Mouse (Mus musculus): ENCODE measurements around the gene Fn3k. TPM values are rescaled to one million over a fixed set of nuclear protein-coding genes. Genes with fewer than 3 reads are reported as not detected.

Gene Fn3k
- polyA plus RNA-seq (2014; fragmentation: Illumina TruSeq; extraction: RNeasy Lipid Tissue Mini Kit (QIAGEN cat#74804); ENCODE audit: low read depth, low replicate concordance): 3.8 TPM

DNA sequence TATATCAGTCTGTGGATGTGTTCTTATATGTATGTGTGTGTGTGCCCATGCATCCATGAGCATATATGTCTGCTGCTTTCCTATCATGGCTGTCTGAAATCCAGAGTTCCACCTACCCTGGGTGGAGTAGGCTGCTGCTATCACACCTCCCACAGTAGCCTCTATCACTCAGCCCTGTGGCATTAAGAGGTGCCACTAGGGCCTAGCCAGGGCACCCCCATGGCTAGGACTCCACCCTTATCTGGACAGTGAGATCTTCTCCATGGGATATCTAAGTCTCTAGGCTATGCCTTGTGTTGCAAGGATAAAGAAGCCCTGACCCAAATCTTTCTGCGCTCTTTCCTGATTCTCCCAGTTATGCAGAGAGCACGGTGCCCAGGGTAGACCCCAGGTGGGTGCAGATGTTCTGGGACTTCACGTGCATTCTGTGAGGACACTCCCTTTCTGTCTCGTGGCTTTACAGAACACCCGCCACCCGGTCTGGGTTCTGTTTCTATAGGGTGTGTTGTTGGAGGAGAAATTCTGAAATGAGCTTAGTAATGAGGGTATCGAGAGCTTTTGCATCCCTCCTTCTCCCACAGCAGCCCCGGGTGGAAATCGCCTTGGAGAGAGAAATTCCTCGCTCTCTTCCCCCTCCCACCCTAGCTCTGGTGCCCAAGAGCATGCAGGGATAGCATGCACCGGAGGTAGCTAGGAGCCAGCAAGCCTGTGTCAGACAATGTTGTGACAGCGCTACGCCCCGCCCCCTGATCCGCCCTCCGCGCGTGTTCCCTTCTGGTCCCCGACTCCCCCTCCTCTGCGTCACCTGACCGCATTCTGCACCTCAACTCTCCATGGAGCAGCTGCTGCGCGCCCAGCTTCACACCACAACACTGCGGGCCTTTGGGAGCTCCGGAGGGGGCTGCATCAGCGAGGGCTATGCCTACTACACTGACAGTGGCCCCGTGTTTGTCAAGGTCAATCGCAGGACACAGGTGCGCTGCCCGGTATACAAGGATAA, at the start of gene Fn3k:
Gene Fn3k (plus strand): TSS at position 758 of the 1,000 bp plus-strand sequence.

DNA sequence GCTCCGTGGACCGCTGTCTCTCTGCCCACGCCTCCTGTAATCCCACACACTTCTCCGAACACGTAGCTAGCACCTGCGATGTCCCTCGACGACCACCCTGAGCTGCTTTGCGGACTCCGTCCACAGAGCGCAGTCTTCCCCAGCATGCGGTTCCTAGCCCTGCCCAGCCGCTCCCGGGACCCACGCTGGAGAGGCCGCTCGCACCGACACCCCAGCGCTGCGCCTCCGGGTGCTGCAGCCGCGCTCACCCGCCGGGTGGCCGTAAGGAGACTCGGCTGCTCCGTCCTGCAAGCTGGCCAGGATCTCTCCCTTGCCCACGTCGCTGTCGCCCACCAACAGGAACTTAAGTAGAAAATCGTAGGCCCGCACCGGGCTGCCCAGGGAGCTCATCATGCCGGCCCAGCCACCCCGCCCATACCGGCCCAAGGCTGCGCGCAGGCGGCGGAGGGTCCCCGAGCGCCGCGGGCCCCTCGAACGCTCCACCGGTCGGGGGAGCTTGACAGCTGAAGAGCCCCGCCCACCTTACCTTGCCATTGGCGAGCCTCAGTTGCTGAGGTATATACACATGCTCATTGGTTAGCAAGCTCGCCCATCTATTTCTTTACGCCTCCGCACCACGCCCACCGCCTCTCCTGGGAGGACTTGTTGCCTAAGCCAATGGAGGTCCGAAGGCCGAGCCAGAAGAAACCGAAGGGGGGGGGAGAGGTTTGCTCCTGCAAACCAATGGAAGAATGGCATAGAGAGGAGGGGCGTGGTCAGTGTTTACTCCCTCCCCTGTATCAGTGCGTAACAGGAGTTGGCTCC, 46.8 kb upstream of the Fn3k start, which contains the start of gene Rab40b:
Gene Rab40b (minus strand): TSS at position 502 of the 804 bp plus-strand sequence.

GRCm38 (mm10) chr11:121420830-121421552, 13.7 kb upstream of the Fn3k start, which contains the start of gene Fn3krp:
Gene Fn3krp, plus strand, starts transcription at chr11:121421401.

GRCm38 (mm10) chr11:121451753-121452635, 17.3 kb downstream of the Fn3k start, which contains the start of gene Tbcd:
Gene Tbcd, plus strand, starts transcription at chr11:121451949.

Other genes starting within 250 kb of the Fn3k start
- gene Hexdc, start 230.5 kb upstream of the Fn3k start, polyA plus RNA-seq (2014; fragmentation: Illumina TruSeq; extraction: RNeasy Lipid Tissue Mini Kit (QIAGEN cat#74804); ENCODE audit: low read depth, low replicate concordance): 1.9 TPM
- 1.5 TPM for gene Ogfod3, start 230.2 kb upstream of the Fn3k start, polyA plus RNA-seq (2014; fragmentation: Illumina TruSeq; extraction: RNeasy Lipid Tissue Mini Kit (QIAGEN cat#74804); ENCODE audit: low read depth, low replicate concordance)
- gene Cybc1, start 205.6 kb upstream of the Fn3k start, polyA plus RNA-seq (2014; fragmentation: Illumina TruSeq; extraction: RNeasy Lipid Tissue Mini Kit (QIAGEN cat#74804); ENCODE audit: low read depth, low replicate concordance): 5.5 TPM
- 14.6 TPM for gene Narf, start 197.7 kb upstream of the Fn3k start, polyA plus RNA-seq (2014; fragmentation: Illumina TruSeq; extraction: RNeasy Lipid Tissue Mini Kit (QIAGEN cat#74804); ENCODE audit: low read depth, low replicate concordance)
- 5.3 TPM for gene Foxk2, start 174.9 kb upstream of the Fn3k start, polyA plus RNA-seq (2014; fragmentation: Illumina TruSeq; extraction: RNeasy Lipid Tissue Mini Kit (QIAGEN cat#74804); ENCODE audit: low read depth, low replicate concordance)
- 35.5 TPM for gene Wdr45b, start 80.5 kb upstream of the Fn3k start, polyA plus RNA-seq (2014; fragmentation: Illumina TruSeq; extraction: RNeasy Lipid Tissue Mini Kit (QIAGEN cat#74804); ENCODE audit: low read depth, low replicate concordance)
- 0.95 TPM for gene Rab40b, start 46.7 kb upstream of the Fn3k start, polyA plus RNA-seq (2014; fragmentation: Illumina TruSeq; extraction: RNeasy Lipid Tissue Mini Kit (QIAGEN cat#74804); ENCODE audit: low read depth, low replicate concordance)
- gene Fn3krp, start 13.5 kb upstream of the Fn3k start, polyA plus RNA-seq (2014; fragmentation: Illumina TruSeq; extraction: RNeasy Lipid Tissue Mini Kit (QIAGEN cat#74804); ENCODE audit: low read depth, low replicate concordance): 7.2 TPM
- 13.7 TPM for gene Tbcd, start 17.0 kb downstream of the Fn3k start, polyA plus RNA-seq (2014; fragmentation: Illumina TruSeq; extraction: RNeasy Lipid Tissue Mini Kit (QIAGEN cat#74804); ENCODE audit: low read depth, low replicate concordance)
- 3.9 TPM for gene Zfp750, start 84.4 kb downstream of the Fn3k start, polyA plus RNA-seq (2014; fragmentation: Illumina TruSeq; extraction: RNeasy Lipid Tissue Mini Kit (QIAGEN cat#74804); ENCODE audit: low read depth, low replicate concordance)
- gene B3gntl1, start 238.2 kb downstream of the Fn3k start, polyA plus RNA-seq (2014; fragmentation: Illumina TruSeq; extraction: RNeasy Lipid Tissue Mini Kit (QIAGEN cat#74804); ENCODE audit: low read depth, low replicate concordance): 0.64 TPM

All from liver, adult 10 weeks (tissue).